Mouse (Mus musculus): ENCODE results near the gene Aven. TPM values are rescaled to one million over a fixed set of nuclear protein-coding genes. Genes with fewer than 3 reads are reported as not detected.
A peak's percentile ranks its signal among the peaks of the same experiment; 100 is the strongest.

The Aven gene
- total RNA-seq, 4 experiments from 2014 or later = 8.8 to 16.3 (median 13.1) TPM

- DNase-seq = no peak
These were observed 2.1 kb upstream of the Aven start for GRCm38 (mm10) chr2:112490483-112491196.

DNA sequence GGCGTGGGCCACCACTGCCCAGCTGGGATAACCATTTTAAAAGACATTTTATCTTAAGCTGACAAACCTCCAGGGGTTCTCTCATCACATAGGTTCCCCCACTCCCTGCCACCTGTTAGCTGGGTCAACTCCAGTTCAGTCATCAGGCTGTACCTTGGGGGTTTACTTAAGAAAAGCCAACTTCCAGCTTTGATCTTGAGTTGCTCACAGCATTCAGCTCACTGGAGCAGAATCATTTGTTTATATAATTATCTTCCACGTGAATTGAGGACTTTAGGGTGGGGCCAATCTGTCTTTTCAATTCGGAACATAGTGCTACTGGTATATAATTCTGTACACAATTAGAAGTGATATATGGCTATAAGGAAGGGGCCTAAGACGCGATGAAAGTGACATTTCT, 1.1 kb upstream of the Aven start:
- no peak for DNase-seq

DNA sequence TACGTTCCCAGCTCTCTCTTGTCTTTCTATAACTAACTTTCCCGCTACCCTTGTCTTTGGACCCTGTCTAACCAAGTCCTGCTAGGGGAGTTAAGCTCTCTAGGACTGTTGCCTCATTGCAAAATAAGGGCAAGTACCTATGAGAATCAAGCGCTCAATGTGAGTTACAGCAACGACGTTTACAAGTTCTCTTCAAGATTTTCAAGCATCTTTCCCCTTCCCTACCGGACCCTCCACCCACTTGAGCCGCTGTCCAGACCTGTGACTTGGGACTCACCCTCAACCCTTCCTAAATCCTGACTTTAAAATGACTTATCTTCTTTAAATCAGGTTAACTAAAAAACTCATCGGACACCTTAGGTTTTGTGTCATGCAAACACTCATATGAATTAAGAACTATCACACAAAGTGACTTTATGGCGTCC, 321 bp upstream of the Aven start:
- no peak for DNase-seq

DNA sequence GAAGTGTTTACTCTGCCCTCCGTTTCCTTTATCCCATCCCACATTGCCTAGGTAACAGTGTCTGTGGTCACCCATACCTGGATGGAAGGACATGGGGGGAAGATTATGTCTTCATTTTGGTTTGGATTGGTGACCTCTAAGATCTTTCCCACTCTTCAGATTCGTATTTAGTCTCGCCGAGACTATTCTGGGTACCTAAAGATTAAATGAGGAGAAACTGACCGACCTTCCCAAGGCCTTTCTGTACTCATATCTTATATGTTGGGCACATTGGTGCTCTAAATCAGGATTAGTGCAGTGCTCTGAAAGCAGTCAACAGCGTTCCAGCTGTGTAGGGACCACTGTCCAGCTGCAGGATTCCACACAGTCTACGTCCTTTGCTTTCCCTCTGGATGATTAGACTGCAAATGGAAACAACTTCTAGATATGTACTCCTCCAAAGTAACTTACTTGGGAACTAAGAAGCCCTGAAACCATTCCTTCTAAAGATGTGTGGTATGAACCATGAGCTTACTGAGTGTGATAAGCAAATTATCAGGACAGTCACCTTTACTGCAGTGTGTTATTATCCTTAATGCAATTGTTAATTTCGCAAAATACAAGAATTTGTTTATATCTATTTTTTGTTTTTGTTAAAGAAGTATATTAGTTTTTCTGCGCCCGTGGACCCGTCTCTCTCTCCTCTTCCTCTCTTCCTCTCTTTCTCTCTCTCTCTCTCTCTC, 936 bp downstream of the Aven start:
- DNase-seq = no peak

- no peak for DNase-seq
These were observed 5.1 kb downstream of the Aven start for GRCm38 (mm10) chr2:112497851-112498250.

DNA sequence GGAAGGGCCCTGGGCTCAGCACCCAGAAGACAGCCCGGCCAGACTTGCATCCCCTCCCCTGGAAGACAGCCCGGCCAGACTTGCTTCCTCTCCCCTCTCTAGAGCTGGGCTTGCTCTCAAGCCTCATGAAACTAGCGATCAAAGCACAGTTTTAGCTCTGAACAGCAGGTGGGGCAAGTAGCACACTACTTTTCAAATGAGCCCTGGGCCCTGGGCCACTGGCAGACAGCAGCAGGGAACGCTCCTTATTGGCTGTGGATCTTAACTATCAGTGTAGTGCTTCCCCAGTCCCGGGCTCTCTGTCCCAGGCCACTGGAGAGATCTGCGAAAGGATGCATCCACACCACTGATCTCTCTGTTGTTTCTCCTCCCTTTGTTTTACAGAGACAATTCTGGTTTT, 8.4 kb downstream of the Aven start:
- peak; percentile 69 for DNase-seq

DNA sequence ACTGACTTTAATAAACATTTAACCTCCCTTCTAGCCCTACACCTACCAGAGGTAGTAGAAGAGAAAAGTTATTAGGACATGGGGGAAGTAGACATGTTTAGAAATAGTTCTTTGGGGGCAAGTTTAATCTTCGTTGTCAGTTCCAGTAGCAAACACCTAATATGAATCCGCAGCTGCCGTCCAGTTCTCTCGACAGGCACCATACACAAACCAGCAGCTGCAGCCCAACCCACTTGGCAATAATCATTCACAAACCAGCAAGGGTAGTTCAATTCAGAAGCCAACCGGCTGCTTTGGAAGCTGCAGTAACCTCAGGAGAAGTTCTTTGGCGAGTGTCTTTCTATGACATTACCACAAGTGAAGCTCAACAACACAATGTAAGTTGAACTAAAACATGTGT, 11.2 kb downstream of the Aven start:
- DNase-seq = no peak

DNA sequence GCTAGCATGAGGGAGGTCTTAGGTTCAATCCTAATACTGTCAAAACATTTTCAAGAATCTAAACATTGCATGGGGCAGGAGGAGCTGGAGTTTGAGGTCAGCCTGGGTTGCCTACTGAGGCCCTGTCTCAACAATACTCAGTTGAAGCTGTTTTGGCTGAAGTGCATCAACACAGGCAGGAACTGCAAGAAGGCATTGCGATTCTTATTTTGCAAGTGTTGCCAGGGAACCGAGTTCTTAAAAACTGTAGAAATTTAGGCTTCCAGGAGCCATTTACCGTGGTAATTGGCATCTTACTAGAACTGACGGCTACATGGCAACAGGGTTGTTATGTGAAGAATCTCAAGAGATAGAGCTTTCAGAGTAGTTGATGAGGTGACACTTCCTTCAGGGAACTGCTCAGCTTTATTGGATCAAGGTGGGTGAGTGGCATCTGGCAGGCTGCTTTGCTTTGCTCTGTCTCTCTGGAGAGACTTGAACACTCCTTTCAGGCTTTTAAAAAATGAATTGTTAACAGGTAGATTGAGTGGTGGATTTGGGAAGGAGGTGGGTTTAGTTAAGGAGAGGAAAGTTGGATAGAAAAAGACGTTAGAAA, 14.2 kb downstream of the Aven start:
- no peak for DNase-seq

DNA sequence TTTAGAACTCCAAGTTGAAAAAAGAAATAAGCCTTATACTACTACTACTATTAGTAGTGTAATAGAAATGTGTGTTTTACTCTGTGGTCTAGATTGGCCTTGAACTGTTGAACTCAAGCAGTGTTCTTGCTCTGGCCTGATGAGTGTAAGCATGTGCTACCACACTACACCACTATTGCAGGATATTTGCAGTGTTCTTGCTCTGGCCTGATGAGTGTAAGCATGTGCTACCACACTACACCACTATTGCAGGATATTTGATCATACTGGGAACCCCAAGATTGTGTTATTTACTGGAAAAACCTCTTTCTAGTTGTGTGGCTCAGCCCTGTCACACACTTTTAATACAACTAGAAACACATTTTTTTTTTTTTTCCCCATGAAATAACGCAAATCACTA, 14.7 kb downstream of the Aven start:
- no peak for DNase-seq

DNA sequence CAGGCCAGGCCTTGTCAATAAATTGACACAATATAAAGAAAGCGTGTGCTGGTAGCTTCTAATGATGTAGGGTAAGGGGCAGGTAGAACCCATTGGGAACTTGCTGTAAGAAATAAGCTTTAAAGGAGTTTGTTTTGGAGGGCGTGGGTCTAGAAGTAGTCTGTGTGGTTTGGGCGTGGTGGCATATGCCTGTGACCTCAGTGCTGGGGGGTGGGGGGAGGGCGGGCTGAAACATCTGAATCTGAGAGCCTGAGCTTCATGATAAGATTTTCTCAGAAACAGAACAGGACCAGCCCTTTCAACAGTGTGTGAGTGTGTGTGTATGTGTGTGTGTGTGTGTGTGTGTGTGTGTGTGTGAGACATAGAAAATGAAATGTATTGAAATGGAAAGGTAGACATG, 17.4 kb downstream of the Aven start:
- no peak for DNase-seq

DNA sequence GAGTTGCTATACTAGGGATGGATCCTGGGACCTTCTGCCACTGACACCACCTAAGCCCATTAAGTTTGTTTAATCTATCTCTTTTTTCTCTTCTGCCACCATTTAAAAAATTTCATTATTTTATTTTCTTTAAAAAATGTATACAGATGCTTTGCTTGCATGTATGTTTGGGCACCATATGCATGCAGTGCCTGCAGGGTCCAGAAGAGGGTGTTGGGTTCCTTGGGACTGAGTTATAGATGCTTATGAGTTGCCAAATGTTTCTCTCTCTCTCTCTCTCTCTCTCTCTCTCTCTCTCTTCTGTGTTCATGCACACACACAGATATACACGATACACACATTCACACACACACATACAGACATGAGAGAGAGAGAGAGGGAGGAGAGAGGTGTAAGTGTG, 20.3 kb downstream of the Aven start:
- no peak for DNase-seq

GRCm38 (mm10) chr2:112516728-112517127, 24.0 kb downstream of the Aven start:
- DNase-seq = no peak

GRCm38 (mm10) chr2:112517218-112517617, 24.5 kb downstream of the Aven start:
- DNase-seq = no peak

DNA sequence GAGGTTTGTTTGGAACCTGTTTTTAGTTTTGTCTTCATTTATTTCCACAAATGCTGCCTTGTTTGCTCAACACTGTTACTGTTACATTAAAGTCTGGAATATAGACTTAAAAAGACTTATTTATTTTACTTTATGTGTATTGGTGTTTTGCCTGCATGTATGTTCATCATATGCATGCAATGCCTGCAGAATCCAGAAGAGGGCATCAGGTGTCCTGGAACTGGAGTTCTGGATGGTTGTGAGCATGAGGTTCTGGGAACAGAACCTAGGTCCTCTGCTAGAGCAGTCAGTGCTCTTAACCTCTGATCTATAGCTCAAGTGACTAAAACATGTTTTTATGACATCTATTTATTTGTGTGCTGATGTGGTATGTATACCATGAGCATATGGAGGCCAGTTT, 25.8 kb downstream of the Aven start:
- DNase-seq = no peak

GRCm38 (mm10) chr2:112520526-112521482, 28.0 kb downstream of the Aven start:
- no peak for DNase-seq

DNA sequence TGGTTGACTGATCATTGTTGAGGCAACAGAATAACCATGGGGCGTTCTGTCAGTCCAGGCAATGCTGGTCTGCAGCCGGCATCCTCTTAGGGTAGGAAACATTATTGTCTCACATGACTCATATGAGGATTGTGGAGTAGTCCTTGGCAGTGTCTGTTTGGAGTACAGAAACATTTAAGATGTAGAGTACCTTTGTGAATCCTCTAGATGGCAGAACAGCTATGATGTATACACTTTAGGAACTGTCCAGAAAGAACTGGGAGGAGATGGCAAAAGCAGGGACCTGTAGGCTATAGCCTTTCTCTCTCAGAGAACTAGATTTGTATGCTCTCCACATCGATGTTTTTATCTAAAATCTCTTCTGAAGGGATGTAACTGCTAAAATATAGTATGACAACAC, 34.2 kb downstream of the Aven start:
- no peak for DNase-seq

DNA sequence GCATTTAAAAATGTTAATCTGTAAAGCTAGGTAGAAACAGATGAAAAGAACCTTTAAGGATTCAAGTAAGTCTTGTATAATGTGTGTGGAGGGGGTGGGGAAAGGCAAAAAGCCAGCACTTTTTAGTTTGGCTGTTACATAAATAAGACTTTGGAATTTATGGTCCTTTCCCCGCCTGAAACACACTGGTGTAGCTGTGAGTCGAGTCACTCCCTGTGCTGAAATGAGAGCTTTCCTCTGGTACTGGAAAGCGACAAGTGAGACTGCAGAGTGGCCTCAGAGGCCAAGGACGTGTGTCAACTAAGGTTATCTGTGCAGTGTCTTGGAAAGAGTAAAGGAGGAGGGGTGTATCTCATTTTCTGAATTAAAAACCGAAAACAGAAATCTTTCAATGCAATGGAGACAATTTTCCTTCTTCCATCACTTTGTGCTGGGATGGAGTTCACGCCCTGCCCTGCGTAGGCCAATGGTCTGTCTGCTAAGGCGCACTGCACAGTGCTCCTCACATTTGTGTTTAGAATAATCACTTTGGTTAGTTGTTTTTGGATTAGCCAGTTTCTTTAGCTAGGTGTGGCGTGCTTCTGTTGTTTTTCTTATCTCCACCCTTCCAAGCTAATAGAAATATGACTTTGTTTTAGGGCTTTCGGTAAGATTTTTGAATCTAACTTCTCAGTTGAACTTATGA, 40.2 kb downstream of the Aven start:
- DNase-seq = no peak

DNA sequence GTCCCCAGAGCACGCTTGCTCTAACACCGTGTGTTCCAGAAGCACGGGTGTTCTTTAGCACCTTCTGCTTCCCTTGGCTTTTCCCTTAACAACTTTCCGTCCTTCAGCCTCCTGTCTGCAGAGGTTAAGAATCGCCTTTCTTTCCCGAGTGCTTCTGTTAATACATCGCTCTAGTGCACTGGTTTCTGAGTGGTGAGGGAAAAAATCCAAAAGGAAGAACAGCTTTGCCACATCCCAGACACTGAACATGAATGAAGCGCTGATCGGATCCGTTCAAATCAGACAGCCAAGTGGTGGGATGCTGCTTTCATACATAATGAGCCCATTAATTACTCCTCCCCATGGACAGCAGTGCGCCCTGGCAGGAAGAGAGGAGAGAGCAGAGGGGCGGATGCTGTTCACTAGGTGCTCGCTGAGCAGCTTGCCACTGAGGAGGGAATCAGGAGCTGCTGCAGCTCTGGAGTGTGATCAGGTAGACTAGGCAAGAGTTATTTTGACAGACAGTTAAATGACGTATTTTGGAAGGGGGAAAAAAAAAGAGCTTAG, 42.0 kb downstream of the Aven start:
- DNase-seq = no peak

- DNase-seq = no peak
These were observed 46.0 kb downstream of the Aven start for GRCm38 (mm10) chr2:112538783-112539182.

GRCm38 (mm10) chr2:112541695-112542285, 49.0 kb downstream of the Aven start:
- no peak for DNase-seq

- no peak for DNase-seq
These were observed 63.8 kb downstream of the Aven start for GRCm38 (mm10) chr2:112556527-112556926.
